Mouse (Mus musculus) neutrophil, adult 5-6 weeks (primary cell): ENCODE data around the gene Gm17660. TPM values are rescaled to one million over a fixed set of nuclear protein-coding genes. Genes with fewer than 3 reads are reported as not detected.

Experiments
- ATAC-seq: fragments of 151-379, 151-347 bp; 2 replicates; pipeline ENCODE4 v1.8.0; 2017; ENCODE audit warnings: mild to moderate bottlenecking, moderate TSS enrichment; ENCODE audit not compliant: insufficient number of reproducible peaks, poor library complexity, low FRiP score, severe bottlenecking; ENCODE audit errors: extremely low read depth
- total RNA-seq: library from RNA; stranded (forward); fragments of 200-1000 nt; gene quantifications from 2 replicates; pipeline ENCODE4 v1.2.3, GENCODE M21; 2017

Gm17660 gene
- total RNA-seq: not detected in 2 replicates

DNA sequence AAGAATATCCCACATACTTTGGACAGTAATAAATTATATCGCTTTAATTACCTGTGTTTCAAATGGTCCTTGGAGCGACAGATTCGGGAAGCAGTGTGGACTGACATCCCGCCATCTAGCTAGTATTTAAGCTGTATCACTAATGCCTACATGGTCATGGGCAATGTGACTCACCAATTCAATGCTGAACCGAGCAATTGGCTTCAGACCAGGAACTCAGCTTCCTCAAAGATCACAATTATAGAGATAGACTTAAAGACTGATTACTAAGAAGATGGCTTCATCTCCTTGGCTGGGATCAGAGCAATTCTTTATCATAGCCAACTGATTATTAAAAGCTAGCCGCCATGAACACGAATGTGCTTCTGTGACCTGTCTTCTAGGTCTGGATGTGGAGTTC lies at the start of gene Gm17660:
Gene Gm17660, minus strand, starts transcription at position 101 of the 400 bp plus-strand sequence.
- no peak for ATAC-seq

DNA sequence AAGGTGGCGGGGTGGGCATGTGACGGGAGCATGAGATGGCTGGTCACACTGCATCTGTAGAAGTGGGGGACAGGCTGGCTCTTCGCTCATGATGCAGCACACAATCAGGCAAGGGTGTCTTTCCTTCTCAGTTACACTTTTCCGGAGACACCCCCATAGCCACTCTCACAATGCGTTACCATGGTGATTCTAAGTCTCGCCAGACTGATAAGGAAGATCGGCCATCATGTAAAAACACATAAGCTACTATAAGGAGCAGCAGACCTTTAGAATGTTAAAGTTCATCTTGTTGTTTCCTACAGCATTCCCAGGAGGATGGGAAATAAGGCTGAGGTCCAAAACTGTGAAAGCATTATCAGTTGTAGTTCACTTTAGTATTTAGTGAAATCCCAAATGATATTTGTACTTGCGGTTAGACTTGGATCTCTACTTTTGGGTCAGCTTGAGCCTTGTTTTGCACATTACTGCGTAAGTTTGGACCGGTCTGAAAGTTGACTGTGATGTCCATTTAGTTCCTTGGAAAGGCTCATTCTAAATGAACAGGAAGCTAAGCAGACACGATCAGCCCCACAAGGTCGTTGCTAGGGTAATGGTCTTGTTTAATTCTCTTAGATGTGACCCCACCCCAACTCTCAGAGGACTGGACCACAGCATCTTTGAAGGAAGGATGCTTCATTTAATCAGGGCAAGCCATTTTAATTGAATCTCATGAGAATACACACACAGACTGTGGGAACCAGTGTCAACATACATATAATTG lies 49.3 kb upstream of the Gm17660 start:
- ATAC-seq: no peak

DNA sequence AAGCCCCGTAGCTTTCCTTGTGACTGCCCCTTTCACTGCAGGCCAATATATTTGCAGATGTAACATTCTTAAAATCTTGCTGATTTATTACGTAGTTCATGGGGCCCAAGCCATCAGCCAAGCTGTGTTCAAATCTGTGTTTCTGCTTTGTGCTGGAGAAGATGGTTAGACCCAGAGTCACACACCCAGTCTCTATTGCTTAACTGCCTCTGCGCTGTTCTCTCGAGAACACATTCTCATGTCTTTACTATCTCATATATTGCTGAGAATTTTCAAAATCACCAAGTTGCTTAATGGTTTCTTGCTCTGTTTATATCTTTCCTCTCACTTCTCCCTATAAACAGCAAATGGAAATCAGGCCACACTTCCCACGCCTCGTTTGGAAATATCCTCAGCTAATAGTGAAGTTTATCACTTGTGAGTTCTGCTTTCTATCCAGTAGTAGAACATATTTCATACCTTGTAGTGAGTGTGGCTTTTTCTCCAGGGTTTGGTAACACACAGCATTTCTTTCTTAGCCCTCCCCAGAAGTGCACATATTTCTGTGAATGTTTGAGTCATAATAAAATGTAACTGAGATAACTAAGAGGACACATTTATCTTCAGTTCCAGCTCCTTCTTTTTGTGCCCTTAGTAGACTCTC lies 46.7 kb upstream of the Gm17660 start:
- no peak for ATAC-seq

DNA sequence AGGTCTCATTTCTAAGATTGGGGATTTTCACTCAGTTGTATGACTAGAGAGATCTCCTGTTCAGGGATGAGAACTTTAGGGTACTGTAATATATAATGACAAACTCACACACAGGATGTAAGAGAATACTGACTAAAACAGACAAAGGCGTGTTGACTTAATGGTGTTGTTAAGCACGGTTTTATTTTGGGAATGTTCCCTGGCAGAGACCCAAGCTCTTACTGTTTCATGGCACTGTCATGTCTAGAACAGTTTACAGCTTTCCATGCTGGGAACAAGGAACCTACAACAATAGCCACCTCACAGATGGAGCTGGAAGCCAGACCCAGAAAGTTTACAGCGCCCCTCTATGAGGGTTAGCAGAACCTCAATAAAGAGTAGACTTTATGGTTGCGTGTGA lies 38.5 kb upstream of the Gm17660 start:
- ATAC-seq: no peak

DNA sequence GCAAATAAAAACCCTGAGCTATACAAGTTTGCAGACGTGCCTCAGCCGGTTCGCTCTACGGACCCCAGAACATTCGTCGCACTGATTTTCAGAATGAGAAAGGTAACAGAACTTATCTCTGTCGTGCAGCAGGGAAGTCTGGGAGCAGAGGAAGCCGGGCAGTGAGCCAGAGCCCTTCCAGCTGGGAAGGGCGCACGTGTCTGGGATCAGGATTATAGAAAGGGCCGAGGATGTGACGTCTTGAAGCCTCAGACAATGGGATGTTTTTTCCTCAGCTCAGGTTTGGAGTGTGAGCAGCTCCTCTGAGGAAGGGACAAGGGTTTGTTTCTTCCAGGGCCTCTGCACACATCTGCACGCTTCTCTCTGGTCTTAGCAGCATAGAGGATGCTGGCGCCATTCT lies 37.7 kb upstream of the Gm17660 start:
- no peak for ATAC-seq

DNA sequence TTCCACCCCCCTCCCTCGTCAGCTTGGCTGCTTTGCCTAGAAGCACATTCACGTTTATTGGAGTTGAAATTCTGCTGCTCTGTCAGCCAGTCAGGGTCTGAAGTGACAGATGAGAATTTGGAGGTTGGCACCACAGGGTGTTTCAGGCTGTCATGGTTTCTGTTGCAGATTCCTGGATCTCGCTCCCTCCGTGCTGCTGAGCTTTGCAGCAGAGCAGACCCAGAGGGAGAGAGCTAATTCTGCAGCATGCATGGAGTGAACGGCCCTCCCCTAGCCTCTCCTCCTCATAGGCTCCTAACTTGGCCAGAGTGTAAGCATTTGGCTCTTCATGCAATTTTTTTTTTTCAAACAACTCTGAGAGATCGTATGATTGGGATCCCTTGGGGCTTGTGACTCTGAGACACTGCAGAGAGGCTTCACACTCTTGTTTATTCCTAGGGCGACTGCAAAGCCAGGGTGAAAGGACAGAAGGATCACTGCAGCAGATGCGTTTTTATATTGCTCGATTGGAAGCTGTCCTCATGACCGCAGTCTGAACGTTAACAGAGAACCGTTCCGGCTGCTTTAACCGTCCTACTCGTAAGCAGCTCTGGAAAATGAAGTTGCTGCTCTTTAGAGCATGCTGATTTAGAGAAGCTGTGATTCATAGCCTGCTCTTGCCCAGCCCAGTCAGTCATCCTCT lies 36.2 kb upstream of the Gm17660 start, which contains the start of gene Sparcl1:
Gene Sparcl1, minus strand, starts transcription at position 243 of the 682 bp plus-strand sequence.
- ATAC-seq: no peak

DNA sequence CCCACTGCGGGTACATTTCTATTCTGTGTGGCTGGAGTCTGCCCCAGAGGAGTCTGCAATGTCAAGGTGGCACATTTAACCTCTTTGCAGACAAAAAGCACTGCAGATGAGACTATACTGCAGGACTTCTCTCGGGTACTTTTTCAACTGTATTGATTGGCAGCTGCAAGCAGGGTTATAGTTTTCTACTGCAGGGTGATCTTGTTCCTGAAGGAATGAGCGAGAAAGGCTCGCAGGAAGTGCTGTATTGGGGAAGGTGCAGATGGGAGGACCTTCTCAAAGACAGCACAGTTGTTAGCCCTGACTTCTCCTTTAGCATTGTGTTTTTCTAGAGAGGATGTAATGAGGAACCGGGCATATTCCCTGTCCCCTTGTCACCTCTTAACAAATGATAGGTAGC lies 35.1 kb upstream of the Gm17660 start:
- no peak for ATAC-seq

DNA sequence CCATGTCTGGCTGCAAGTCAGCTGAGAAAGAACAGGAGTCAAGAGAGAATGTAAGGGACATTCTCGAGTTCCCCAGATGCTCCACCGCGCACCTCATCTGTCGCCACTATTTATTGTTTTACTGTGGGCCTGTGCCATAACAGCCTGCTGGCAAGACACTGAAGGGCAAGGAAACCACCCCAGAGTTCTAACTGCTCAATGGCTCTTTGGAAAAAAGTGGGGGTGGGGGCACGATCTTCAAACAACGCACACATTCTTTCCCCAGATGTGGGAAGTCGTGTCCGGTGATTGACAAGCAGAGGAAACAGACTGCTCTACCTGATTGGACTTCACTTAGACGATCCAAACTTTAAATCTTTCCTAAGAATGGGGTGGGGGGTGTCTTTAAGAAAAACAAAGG lies 34.6 kb upstream of the Gm17660 start:
- ATAC-seq: no peak

DNA sequence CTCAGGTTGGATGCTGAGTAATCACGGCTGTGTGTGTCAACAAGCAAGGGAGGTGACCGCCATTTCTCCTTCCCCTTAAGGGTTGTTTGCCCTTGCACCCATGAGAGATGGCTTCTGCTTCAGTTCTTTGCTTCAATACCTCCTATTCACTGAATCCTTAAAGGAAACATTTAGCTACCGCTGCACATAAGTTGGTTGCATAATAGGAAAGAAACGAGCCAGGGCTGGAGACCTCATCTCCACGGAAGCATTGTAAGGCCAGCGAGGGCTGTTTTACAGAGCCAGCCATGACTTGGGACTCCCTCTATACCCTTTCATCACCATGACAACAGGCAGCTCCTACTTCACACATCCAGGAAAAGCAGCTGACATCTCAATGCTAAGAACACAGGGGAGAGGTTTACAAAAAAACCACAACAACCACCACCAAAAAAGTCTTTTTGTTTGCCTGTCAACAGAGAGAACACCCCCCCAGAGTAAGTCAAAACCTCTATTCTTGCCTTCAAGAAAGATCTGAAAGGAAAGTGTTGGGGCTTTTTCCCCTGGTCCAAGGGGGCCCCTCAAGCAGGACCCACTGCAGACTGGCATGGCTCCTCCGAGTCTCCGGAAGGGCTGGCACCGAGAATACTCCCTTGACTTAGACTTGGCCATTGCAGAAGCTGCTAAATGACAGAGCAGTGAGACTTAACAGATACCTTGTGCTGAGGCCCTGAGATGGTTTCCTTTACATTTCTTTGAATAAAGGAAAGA lies 32.9 kb upstream of the Gm17660 start:
- ATAC-seq: no peak

DNA sequence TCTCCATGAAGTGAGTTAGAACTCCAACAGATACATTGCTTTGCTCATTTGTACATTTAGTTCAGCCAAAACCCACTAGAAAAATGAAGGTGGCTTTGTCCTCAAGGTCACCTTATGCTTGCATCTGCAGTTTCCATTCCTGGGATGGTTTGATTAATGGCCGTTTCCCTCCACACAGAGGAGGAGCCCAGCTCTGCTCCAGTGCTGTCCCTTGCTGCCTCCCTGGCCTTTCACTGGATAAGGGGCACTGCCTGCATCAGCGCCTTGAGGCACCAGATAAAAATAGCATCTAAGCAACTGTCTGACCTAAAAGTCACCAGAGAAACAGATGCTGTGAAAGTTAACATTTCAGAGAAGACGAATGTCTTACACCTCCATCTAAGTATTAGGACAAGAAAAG lies 32.1 kb upstream of the Gm17660 start:
- ATAC-seq: no peak

DNA sequence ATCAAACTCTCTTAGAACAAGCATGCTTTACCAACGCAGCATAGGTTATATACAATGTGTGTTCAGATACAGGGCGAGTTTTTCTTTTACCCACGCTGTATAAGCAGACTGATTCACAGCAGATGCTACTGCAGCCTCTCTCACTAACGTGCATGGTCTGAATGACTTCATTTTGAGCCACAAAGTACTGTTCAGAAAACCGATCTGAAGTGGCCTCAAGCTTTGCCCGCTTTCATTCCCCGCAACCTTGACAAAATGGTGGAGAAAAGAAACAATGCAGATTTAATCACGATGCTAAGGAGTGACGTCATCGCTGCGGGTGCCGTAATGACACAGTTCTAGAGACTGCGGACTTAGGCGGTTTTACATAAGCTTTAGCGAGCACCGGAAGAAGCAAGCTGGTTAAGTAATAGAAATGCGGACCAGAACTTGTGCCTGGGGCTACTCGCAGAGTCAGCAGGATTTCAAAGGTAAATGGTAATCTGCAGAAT lies 31.5 kb upstream of the Gm17660 start:
- ATAC-seq: no peak

DNA sequence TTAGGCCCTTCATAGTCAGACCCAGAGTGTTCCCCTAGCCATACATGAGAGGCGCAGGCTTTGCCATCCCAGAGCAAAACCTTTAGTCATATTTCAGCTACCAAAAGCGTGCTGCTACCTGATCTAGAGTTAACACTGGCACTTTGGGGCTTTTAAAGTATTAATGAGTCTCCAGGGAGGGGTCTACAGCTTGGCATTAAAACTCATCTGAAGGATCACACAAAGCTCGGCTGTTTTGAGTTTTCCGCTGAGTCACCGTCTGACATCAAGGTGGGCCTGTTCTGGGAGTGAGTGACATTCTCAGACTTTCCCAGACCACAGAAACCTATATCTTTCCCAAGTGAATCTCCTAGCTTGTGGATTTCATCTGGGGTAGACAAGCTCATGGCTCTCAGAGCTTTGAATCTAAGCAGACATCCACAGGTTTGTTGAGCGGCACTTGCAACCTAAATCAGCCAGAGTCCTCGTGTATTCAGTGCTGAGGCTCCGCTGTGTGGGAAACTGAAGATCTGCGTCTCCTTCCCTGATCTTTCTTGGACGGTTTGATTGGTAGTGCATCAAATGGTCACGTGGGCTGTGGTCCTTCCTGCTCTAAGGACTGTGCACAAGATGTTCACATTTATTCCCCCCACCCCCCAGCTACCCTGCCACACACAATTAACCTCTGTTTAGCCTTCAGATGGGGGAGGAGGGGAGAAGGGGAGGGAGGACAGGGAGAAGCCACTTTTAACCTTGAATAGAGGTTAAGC lies 30.9 kb upstream of the Gm17660 start:
- no peak for ATAC-seq

DNA sequence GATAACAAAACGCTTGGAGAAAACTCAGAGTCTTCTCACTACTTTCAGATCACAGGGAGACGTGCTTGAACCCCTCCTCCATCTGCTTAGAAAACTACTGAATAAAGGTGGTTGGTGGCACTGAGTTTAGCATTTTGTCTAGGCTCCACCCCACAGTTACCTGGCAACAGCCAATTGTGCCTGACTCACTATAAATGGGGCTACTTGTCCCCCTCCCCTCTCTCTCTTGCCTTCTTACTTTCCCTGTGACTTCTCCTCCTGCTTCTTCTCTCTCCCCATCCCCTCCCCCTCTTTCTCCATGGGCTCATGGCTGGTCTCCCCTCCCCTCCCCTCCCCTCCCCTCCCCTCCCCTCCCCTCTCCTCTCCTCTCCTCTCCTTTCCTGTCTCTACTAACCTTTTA lies 26.7 kb upstream of the Gm17660 start:
- ATAC-seq: no peak

DNA sequence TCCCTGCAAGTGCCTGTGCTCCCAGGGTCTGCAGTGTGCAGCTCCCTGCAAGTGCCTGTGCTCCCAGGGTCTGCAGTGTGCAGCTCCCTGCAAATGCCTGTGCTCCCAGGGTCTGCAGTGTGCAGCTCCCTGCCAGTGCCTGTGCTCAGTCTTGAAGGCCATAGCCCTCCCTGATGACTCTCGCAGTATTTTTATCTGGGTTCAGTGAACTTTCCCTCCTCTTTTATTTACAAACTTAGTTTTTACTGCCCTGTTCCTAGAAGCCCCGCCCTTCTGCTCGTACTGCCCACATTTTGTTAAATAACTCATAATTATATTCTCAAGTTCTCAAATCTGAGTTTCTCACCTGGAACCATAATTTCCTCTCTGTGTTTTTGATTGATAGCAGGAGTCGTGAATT lies 25.8 kb upstream of the Gm17660 start:
- ATAC-seq: no peak

DNA sequence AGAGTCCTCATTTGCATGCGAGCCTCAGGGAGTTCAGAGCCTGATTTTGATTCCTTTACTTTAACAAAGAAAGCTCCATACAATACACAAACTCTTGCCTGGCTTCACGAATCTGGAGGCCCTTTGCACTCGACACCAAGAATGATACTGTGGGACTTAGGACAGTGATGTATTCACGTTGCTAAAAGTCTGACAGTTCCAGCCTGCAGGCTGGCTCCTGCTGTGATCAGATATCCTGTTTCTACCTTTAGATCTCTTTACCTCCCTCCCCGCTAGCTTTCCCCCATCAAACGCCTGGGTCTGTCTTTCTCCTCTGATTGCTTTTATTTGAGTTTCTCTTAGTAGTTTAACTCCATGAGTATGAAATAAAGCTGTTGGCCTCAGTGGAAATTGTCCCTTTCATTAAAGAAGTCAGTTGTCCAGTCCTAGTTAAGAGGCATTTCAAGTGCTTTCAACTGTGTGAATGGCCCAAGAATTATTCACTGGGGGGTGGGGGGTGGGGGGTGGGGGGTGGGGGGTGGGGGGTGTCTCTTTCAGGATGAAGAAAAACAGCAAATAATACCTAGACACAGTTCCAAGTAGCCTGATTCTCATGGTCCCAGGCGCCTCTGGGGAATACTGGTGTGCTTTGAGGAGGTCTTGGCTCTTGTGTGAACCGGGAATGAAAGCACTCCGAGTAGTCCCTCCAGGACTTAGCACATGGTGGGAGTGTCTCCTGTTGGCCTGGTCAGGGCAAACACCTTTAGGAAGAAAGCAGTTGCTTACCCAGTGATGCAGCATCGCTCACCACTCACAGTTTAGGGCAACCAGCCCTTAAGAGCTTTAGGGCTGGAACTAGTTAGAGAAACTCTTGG lies 24.5 kb upstream of the Gm17660 start:
- no peak for ATAC-seq

DNA sequence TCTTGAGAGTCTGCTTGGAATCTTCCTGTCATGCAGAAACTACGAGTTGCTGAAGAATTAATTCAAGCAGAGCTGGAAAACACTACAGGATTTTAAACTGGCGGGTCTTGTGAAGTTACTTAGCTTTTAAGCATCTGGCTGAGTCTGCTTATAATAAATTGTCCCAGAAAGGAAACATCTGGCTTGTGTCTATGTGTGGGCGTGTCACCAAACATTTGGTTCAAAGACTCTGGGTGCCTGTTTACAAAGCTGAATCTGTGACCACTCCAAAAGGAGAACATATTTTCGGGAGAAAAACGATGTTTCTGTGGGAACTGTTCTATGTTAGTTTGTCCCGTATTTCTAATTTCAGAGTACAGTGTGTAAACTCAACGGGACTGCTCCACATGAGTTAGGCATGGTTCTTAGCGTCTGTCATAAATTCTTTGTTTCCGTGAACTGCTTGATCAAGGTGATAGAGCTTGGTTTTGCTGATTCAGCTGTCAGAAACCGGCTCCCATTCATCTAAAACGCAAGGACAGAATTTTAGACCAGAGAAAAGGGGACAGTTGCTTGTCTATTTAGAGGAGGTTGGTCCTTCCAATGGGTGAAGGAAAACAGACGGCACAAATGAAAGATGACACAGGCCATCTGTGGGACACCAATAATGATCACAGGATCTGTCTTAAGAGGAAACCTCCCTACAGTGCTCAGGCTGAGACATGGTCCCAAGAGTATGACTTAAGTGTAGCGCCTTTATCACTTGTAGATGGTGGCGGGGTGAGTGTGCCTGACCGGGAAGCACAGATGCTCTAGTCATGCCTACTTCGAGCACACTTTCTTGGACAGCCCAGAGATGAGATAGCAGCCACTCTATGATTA lies 18.9 kb upstream of the Gm17660 start:
- ATAC-seq: no peak
